Mouse (Mus musculus) myocyte (in vitro differentiated cells): ENCODE results near the gene Gm20741.

Experiments
- CEBPB ChIP-seq: IDR thresholded peaks from 2 replicates; pipeline ENCODE4 v1.6.1; 2011; ENCODE audit warnings: mild to moderate bottlenecking, moderate library complexity; ENCODE audit not compliant: poor library complexity, insufficient read depth, severe bottlenecking
- E2F4 ChIP-seq: IDR thresholded peaks from one replicate; pipeline ENCODE4 v1.6.1; 2011; ENCODE audit warnings: mild to moderate bottlenecking, control low read depth, moderate library complexity; ENCODE audit not compliant: insufficient read depth
- MAX ChIP-seq: IDR thresholded peaks from one replicate; pipeline ENCODE4 v1.6.1; 2011; ENCODE audit warnings: low read depth, mild to moderate bottlenecking, control low read depth
- MYOD1 ChIP-seq, 3 experiments: IDR thresholded peaks; one replicate each; pipeline ENCODE4 v1.6.1; 2011; ENCODE audit warnings: control low read depth in 2 of 3, low read depth in 2 of 3, mild to moderate bottlenecking in 2 of 3, moderate library complexity in 1 of 3; ENCODE audit not compliant: insufficient read length in 2 of 3, control insufficient read depth in 1 of 3
- POLR2A ChIP-seq: IDR thresholded peaks from one replicate; pipeline ENCODE4 v1.6.1; 2011; ENCODE audit warnings: low read depth, mild to moderate bottlenecking, control low read depth, moderate library complexity; ENCODE audit not compliant: insufficient read length
- POLR2AphosphoS2 ChIP-seq: IDR thresholded peaks from one replicate; pipeline ENCODE4 v1.6.1; 2011; ENCODE audit warnings: low read depth, control low read depth; ENCODE audit not compliant: insufficient read length
- REST ChIP-seq: IDR thresholded peaks from one replicate; pipeline ENCODE4 v1.6.1; 2011; ENCODE audit warnings: mild to moderate bottlenecking, control low read depth, moderate library complexity; ENCODE audit not compliant: insufficient read depth, insufficient read length
- SRF ChIP-seq: IDR thresholded peaks from one replicate; pipeline ENCODE4 v1.6.1; 2011; ENCODE audit warnings: low read depth; ENCODE audit not compliant: control insufficient read depth, insufficient read length
- TCF12 ChIP-seq: IDR thresholded peaks from one replicate; pipeline ENCODE4 v1.6.1; 2011; ENCODE audit warnings: mild to moderate bottlenecking, control low read depth; ENCODE audit not compliant: poor library complexity, insufficient read depth, severe bottlenecking
- TCF3 ChIP-seq: IDR thresholded peaks from one replicate; pipeline ENCODE4 v1.6.1; 2011; ENCODE audit warnings: low read depth, control low read depth; ENCODE audit not compliant: insufficient read length
- USF1 ChIP-seq: IDR thresholded peaks from one replicate; pipeline ENCODE4 v1.6.1; 2011; ENCODE audit warnings: low read depth, mild to moderate bottlenecking, control low read depth, moderate library complexity

DNA sequence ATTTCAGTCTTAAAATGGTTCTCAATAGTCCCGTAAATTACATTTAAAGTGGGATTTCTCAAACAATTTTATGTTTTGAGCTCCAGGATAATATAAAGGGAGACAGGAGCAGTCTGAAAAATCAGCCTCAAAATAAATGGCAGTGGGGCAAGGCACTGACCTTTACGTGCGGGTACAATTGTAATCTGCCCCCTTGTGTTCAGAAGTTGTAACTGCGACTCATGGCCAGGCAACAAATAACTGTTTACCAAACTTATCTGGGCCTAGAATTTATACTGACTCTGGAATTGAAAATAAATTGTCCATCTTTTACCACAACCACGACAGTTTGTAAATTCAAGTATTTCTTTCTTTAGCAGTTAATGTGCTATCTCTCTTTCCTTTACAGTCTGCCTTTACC, 39.4 kb upstream of the Gm20741 start:
- TF ChIP-seq TCF12 (no peak), POLR2AphosphoS2 (no peak), POLR2A (no peak), MAX (no peak), E2F4 (no peak), CEBPB (no peak), USF1 (no peak), SRF (no peak), REST (no peak), TCF3 (no peak), MYOD1 (IDR thresholded peaks at IDR 0.05; ENCODE audit: control insufficient read depth in 1 of 3, insufficient read length in 2 of 3, low read depth in 2 of 3) (no peak)
